Mouse (Mus musculus): ENCODE measurements around the gene Ddx21.

Gene Ddx21

GRCm38 (mm10) chr10:62570126-62570871 is 31.8 kb downstream of the Ddx21 start:
- no peak for DNase-seq (ENCODE audit: low spot score in 2 of 2)

- no peak for DNase-seq (ENCODE audit: low spot score in 2 of 2)
These were observed 33.2 kb downstream of the Ddx21 start for GRCm38 (mm10) chr10:62568861-62569260.

DNA sequence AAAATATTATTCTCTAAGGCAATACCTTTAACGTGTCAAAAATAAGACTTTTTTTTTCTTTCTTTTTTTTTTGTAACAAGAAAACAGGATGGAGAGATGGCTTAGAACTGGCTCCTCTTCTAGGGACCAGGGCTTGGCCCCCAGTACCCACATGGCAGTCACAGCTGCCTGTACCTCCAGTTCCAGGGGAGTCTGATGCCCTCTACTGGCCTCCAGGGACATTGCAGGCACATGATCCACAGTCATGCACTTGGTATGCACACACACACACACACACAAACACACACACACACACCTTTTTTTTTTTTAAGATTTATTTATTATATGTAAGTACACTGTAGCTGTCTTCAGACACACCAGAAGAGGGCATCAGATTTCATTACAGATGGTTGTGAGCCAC is 44.3 kb downstream of the Ddx21 start:
- no peak for DNase-seq (ENCODE audit: low spot score in 2 of 2)

- no peak for DNase-seq (ENCODE audit: low spot score in 2 of 2)
These were observed 45.6 kb downstream of the Ddx21 start for GRCm38 (mm10) chr10:62556558-62556901.

DNA sequence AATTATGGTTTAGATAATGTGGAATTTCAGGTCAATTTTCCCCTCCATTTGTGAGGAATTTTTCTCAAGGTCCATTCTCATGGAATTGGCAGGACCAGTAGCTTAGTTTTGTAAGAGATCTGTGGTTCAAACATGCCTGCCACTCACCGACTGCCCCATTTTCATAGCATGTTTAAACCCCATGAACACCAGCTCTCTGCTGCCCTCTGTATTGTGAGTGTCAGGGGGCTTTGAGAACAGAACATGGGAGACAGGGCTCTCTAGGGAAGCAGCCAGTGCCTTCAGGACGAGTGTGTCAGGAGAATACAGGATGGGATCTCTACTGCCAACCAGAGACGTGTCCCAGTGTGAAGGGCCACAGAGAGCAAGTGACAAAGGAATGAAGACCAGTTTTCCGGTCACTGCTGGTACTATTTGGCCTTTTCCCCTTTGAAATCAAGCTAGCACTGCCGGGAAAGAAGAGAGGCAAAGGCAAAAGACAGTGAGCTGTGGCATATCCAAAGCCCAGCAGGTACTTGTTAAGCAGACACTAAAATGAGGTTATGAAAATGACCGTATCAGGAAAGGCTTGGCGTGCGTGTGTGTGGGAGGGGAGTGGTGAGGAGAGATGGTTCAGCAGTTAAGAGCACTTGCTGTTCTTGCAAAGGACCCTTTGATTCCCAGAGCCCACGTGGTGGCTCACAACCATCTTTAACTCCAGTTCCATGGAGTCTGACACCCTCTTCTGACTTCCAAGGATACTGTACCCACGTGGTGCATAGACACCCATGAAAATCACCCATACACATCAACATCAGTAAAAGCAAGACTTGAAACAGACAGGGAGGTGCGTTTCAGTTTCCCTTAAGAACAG is 46.1 kb downstream of the Ddx21 start:
- DNase-seq (ENCODE audit: low spot score in 2 of 2), result no peak

DNA sequence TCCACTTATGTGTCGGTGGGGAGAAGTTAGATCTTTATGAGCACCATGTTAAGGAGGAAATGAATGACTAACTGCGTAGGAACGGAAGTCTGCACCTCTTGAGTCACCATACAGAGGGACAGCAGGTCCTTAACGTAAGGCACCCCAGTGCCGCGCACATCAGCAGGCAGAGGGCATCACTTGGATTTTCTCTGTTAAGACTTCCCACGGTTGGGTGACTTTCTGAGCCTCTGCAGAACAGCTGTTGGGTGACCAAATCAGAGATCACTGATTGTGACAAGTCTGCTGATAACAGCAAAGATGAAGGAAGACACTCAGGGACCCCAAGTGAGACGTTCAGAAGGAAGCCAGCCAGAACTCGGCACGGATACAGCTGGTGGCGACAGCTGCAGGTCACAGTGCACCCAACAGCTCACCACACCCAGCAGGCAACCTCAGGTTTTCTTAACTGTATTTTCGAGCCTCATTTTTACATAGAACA is 48.4 kb downstream of the Ddx21 start:
- DNase-seq (ENCODE audit: low spot score in 2 of 2), result no peak

DNA sequence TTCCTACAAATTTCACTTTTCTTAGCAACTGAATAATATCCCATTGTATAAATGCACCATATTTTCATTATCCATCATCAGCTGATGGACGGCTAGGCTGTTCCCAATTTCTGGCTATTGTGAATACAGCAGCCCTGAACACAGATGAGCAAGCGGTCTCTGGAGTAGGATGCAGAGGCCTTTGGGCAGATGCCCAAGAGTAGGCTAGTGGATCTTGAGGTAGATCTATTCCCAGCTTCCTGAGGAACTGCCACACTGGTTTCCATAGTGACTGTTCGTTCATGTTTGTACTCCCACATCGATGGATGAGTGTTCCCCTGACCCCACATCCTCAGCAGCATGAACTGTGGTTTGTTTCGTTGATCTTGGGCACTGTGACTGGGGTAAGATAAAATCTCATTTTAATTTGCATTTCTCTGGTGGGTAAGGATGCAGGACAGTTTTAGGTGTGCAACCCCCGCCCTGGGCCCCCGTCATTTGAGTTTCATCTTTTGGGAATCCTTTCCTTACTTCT is 51.2 kb downstream of the Ddx21 start:
- DNase-seq (ENCODE audit: low spot score in 2 of 2), result no peak

DNA sequence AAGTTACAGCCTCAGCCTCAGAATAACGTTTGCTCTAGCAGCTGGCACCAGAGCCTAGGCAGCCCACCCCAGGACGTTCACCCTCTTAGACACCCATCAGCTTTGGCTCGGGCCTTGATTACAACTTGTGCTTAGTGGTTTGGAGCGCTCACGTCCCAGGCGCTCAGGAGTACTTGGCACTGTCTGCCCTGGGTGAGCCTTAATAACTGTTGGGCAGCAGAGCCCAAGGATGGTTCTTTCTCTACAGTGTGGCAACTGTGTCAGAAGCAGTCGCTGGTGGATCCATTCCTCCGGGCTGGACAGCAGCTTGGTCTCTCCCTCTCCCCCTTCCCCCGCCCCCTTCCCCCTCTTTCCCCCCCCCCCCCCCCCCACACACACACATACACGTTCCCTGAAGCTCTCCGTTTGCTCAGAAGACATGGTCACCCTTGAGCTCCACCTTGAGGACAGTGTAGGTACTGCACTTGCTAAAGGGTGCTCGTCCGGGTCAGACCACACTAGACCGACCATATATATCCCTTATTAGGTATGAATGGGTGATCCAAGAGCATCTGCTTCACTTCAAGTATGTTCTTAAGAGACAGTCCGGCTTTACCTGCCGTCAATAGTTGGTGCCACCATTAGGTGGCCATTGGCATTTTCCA is 52.4 kb downstream of the Ddx21 start:
- peak; percentile 62 to 82 for DNase-seq (ENCODE audit: low spot score in 2 of 2)

- no peak for DNase-seq (ENCODE audit: low spot score in 2 of 2)
These were observed 55.6 kb downstream of the Ddx21 start for GRCm38 (mm10) chr10:62546441-62546840.

DNA sequence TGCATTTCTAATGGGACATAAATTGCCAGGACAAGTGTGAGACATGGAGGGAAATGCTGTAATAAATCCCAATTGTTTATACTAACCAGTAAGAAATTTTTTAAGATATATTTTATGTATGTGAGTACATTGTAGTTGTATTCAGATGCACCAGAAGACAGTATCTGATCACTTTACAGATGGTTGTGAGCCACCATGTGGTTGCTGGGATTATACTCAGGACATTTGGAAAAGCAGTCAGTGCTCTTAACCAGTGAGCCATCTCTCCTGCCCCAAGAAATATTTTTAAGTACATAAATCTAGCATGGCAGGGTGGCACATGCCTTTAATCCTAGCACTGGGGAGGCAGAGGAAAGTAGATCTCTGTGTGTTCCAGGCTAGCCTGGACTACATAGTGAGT is 56.3 kb downstream of the Ddx21 start:
- DNase-seq (ENCODE audit: low spot score in 2 of 2), result no peak

DNA sequence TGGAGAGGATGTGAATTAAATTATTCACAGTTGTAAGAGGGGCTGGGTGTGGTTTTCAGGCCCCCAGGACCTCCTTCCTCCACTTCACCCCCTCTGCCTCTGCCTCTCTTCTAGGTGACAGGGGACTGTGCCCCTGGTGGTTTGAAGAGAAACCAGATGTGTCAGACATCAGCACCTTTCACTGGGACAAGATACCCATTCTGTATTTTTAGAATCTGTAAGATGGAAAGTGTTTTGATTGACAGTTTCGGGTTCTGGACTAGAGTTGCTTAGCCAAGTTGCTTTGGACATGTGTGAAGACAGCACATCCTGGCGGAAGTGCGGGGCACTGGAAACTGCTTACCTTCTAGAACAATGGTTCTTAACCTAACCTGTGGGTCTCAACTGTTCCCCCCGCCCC is 57.8 kb downstream of the Ddx21 start:
- DNase-seq (ENCODE audit: low spot score in 2 of 2), result no peak

GRCm38 (mm10) chr10:62543399-62543808 is 58.7 kb downstream of the Ddx21 start:
- DNase-seq (ENCODE audit: low spot score in 2 of 2), result peak; percentile 32 to 33

DNA sequence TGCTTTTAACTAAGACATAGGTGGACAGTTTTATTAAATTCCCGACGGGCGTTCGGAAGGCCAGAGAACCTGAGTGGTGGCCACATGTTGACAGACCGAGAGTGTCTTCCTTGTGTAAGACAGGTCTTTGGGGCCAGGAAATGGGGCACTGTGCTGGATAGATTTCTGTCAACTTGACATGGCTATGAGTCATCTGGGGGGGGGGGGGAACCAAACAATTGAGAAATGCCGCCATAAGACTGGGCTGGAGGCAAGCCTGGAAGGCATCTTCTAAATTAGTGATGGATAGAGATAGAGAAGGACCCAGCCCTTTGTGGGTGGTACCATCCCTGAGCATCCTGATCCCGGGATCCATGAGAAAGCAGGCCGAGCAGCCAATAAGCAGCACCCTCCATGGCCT is 59.2 kb downstream of the Ddx21 start:
- no peak for DNase-seq (ENCODE audit: low spot score in 2 of 2)

GRCm38 (mm10) chr10:62542507-62542906 is 59.6 kb downstream of the Ddx21 start:
- DNase-seq (ENCODE audit: low spot score in 2 of 2), result no peak

DNA sequence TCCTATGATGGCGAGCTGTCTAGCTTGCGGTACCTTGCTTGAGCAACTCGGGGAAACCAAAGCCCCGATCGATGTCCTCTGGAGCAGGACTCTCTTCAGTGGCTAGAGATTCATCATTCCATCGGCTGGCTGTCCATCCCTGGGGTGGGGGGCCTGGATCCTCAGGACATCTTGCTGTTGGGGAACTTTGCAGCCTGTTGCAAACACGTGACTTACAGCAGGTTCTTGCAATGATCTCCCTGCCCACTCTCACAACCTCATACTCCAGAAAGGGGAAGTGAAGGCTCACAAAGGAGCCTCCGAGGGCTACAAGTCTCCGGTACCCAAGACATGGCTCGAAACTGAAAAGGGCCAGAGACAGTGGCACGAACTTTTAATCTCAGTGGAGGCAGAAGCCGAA is 60.6 kb downstream of the Ddx21 start:
- DNase-seq (ENCODE audit: low spot score in 2 of 2), result peak in 1 of 2 experiments; percentile 19

DNA sequence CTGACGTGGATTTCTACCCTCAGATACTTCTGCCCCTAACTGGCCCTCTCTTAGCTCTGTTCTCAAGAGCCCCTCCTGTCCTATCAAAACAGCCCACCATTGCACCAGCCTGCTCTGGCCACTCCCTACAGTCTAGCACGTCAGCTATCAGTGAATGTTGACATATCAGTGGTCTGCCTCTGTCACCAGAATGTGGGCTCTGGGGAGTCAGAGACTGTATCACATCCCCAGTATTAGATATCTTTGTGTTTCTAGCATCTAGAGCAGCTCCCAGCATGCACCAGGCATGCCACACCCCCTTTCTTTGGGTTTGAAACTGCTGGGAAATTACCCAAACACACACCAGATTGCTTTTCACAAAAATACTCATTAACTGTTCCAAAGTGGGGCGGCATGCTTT is 61.3 kb downstream of the Ddx21 start:
- no peak for DNase-seq (ENCODE audit: low spot score in 2 of 2)

DNA sequence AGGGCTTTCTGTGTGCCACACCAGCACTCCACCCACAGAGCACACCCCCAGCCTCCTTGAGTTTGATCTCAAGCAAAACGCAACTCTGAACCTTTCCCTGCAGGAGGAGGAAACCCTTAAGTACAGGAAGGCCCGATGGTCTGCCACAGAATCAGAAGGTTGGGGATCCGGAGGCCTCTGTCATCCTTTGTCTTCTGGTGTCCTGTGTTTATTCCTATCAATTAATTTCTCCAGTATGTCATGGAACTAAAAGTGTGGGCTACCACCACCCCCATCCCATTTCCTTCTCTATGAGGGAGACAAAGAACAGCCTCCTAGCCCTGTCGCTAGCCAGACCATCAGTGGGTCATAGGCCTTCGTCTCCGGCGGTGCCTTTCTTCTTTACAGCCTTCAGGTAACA is 67.6 kb downstream of the Ddx21 start:
- no peak for DNase-seq (ENCODE audit: low spot score in 2 of 2)

- no peak for DNase-seq (ENCODE audit: low spot score in 2 of 2)
These were observed 69.2 kb downstream of the Ddx21 start for GRCm38 (mm10) chr10:62532832-62533231.
